Mouse (Mus musculus) kidney, adult 2 months (tissue): Measurements from ENCODE around the gene Efhc1.

Experiments
- CTCF ChIP-seq: fragments of 200-500 bp; conservative IDR thresholded peaks from 2 replicates; pipeline ENCODE4 v1.5.1; 2011; ENCODE audit warnings: low read depth, mild to moderate bottlenecking, control low read depth, low read length, moderate library complexity, mixed read lengths; ENCODE audit not compliant: insufficient read depth, insufficient read length
- POLR2A ChIP-seq: fragments of 200-500 bp; IDR thresholded peaks from one replicate; pipeline ENCODE4 v1.6.1; 2011; ENCODE audit warnings: low read depth, low read length, control low read depth

GRCm38 (mm10) chr1:21040173-21040572, 88.7 kb downstream of the Efhc1 start:
- no peak for TF ChIP-seq POLR2A
- TF ChIP-seq CTCF, result no peak
